9 mouse cellular contexts compared by ENCODE assay signal in the genomic region with DNA sequence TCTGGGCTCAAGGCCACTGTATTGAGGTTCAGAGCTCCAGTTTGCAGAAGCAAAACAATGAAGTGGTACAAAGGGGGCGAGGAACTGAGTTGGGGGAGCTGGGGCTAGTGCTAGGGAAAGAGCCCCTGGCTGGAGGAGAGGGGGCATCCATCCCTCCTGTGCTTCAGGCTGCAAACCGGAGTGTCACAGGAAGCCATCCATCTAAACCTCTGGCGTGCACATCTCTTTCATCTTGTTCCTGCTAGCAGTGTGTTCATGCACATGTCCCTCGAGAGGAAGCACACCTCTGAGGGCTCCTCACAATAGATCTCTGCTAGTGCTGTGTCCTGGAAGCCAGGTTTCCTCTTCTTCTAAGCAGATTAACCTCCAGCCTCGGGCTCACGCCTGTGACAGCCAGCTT.
A peak's percentile ranks its signal among the peaks of the same experiment; 100 is the strongest.
DNase-seq lines count a peak whose midpoint lies in the region; ATAC-seq and TF ChIP-seq lines count a peak whose summit lies in the region.
"Had no signal": no experiment of that assay in that cellular context is flagged by ENCODE, and none has a peak within 500 bp of the region (broad histone marks: within the 10 kb centered on the region; RNA-seq: fewer than 3 reads in every experiment).

No protein-coding gene starts in this region.

- H3K4me3 ChIP-seq in lung, embryonic 15.5 days: no peak overlapping the region
- H3K4me3 ChIP-seq in lung, adult 2 months (replicated peaks; ENCODE audit: extremely low read depth, low read depth, low read length): no peak overlapping the region
- no peak overlapping the region for H3K4me3 ChIP-seq in intestine, embryonic 15.5 days (replicated peaks)
- H3K4me3 ChIP-seq in midbrain, embryonic 14.5 days (replicated peaks; ENCODE audit: low read depth, low read length): no peak overlapping the region

- 22% methylated on average over 6 of the region's 6 CpGs for WGBS in lung, embryonic 15.5 days
- 28% methylated on average over 6 of the region's 6 CpGs for WGBS in lung, adult 2 months
- WGBS in intestine, embryonic 15.5 days: 32% methylated on average over 6 of the region's 6 CpGs
- WGBS in midbrain, embryonic 14.5 days: 45% methylated on average over 6 of the region's 6 CpGs

- H3K27me3 ChIP-seq in lung, embryonic 15.5 days: no peaks in the 10 kb centered on the region
- H3K27me3 ChIP-seq in intestine, embryonic 15.5 days (replicated peaks): no peaks in the 10 kb centered on the region
- no peaks in the 10 kb centered on the region for H3K27me3 ChIP-seq in midbrain, embryonic 14.5 days (ENCODE audit: control insufficient read depth, insufficient read depth, low read length)

- no peak overlapping the region for H3K4me2 ChIP-seq in lung, embryonic 15.5 days
- H3K4me2 ChIP-seq in intestine, embryonic 15.5 days (replicated peaks): no peak overlapping the region
- no peak overlapping the region for H3K4me2 ChIP-seq in midbrain, embryonic 14.5 days (ENCODE audit: low read length)

- no peak overlapping the region for H3K9ac ChIP-seq in lung, embryonic 15.5 days
- H3K9ac ChIP-seq in intestine, embryonic 15.5 days: no peak overlapping the region
- no peak overlapping the region for H3K9ac ChIP-seq in midbrain, embryonic 14.5 days (replicated peaks; ENCODE audit: low read length)

- no peak for TF ChIP-seq CTCF in lung, adult 2 months (IDR thresholded peaks at IDR 0.05; ENCODE audit: insufficient read depth, low read length)

- H3K27ac ChIP-seq in lung, embryonic 15.5 days: peak overlapping the region; percentile 84
- H3K27ac ChIP-seq in intestine, embryonic 15.5 days: peak overlapping the region; percentile 70
- peak overlapping the region; percentile 49; the same call in 1 of the 2 replicates for H3K27ac ChIP-seq in midbrain, embryonic 14.5 days (replicated peaks; ENCODE audit: low read depth, low read length)

- H3K9me3 ChIP-seq in lung, embryonic 15.5 days: no peaks in the 10 kb centered on the region
- no peaks in the 10 kb centered on the region for H3K9me3 ChIP-seq in intestine, embryonic 15.5 days
- no peaks in the 10 kb centered on the region for H3K9me3 ChIP-seq in midbrain, embryonic 14.5 days (ENCODE audit: control insufficient read depth, low read length)

- H3K36me3 ChIP-seq in lung, embryonic 15.5 days: no peaks in the 10 kb centered on the region
- no peaks in the 10 kb centered on the region for H3K36me3 ChIP-seq in intestine, embryonic 15.5 days
- H3K36me3 ChIP-seq in midbrain, embryonic 14.5 days (ENCODE audit: control insufficient read depth, insufficient read depth, low read length): no peaks in the 10 kb centered on the region

- DNase-seq in adrenal gland, postnatal 36 days: peak; percentile 43 to 49
- no peak for DNase-seq in adrenal gland, adult (ENCODE audit: inconsistent age in 2 of 2, low spot score in 1 of 2)
- no peak for DNase-seq in lung, adult 2 months
- DNase-seq in midbrain, embryonic 14.5 days: peak; percentile 28
- DNase-seq in gastrocnemius, postnatal 36 days: no peak
- DNase-seq: cerebellum, postnatal 36 days had no signal

- intact Hi-C loops in gastrocnemius, postnatal 36 days (cut with DNase I): no loop called here

- ATAC-seq in lung, embryonic 15.5 days (ENCODE audit: borderline replicate concordance, extremely low read depth, low FRiP score, low TSS enrichment): no peak
- ATAC-seq in intestine, embryonic 15.5 days: 0 out of 2 replicates have a peak, but pooled peaks have one; percentile 5
- ATAC-seq in midbrain, embryonic 14.5 days (ENCODE audit: low FRiP score, low TSS enrichment): no peak
- ATAC-seq in cerebellum, adult (ENCODE audit: insufficient number of reproducible peaks, low FRiP score, low TSS enrichment): no peak

- H3K4me1 ChIP-seq in lung, embryonic 15.5 days: peaks cover 28% of the 10 kb centered on the region
- H3K4me1 ChIP-seq in lung, adult 2 months (ENCODE audit: control insufficient read depth, insufficient read depth, low read length): no peaks in the 10 kb centered on the region
- peaks cover 9% of the 10 kb centered on the region; the same call in 1 of the 2 replicates for H3K4me1 ChIP-seq in intestine, embryonic 15.5 days (replicated peaks)
- H3K4me1 ChIP-seq in midbrain, embryonic 14.5 days (ENCODE audit: control insufficient read depth, insufficient read depth, low read length): peaks cover 7% of the 10 kb centered on the region; the same call in 1 of the 2 replicates

- TF ChIP-seq POLR2A in lung, adult 2 months (IDR thresholded peaks at IDR 0.05; ENCODE audit: borderline replicate concordance, extremely low read depth, low read depth, low read length): no peak

Comparison
In these comparisons a context has a peak if more than half of its experiments do, and no peak if none do; other contexts are left out.
1. DNase-seq: peak in adrenal gland, postnatal 36 days (2 of 2) and midbrain, embryonic 14.5 days (single experiment); none in adrenal gland, adult (0 of 2), lung, adult 2 months (single experiment) and gastrocnemius, postnatal 36 days (0 of 2).
2. Peak in every context shown above with its lines, with median percentiles within 50 percentile points of each other: H3K27ac ChIP-seq.